Comparison of ENCODE assay signal across 7 mouse cellular contexts in genomic region chr11:17460920-17461279, GRCm38 (mm10).
DNase-seq lines count a peak whose midpoint lies in the region; ATAC-seq lines count a peak whose summit lies in the region.

No protein-coding gene starts in this region.

- peak overlapping the region; percentile 20; the same call in 1 of the 2 replicates for H3K4me3 ChIP-seq in forebrain, embryonic 12.5 days (replicated peaks)
- 0 out of 2 replicates have a peak overlapping the region, but pooled peaks have one; percentile 13 for H3K4me3 ChIP-seq in intestine, embryonic 16.5 days (ENCODE audit: low read length)

- peaks cover 5% of the 10 kb centered on the region; the same call in 1 of the 2 replicates for H3K4me1 ChIP-seq in forebrain, embryonic 12.5 days
- no peaks in the 10 kb centered on the region for H3K4me1 ChIP-seq in intestine, embryonic 16.5 days (ENCODE audit: control insufficient read depth, insufficient read depth, low read length)

- 5% methylated on average over 13 of the region's 13 CpGs for WGBS in forebrain, embryonic 12.5 days
- 9% methylated on average over 13 of the region's 13 CpGs for WGBS in intestine, embryonic 16.5 days

- DNase-seq in embryo, embryonic 10.5 days (ENCODE audit: low spot score): peak; percentile 72
- DNase-seq in lung, postnatal 14 days: peak; percentile 14
- no peak for DNase-seq in spleen, postnatal 4 days (ENCODE audit: low spot score in 2 of 2)
- DNase-seq in spleen, adult 12 weeks (ENCODE audit: low spot score): no peak
- DNase-seq in cerebellum, adult 9-10 months: no peak

- no peaks in the 10 kb centered on the region for H3K36me3 ChIP-seq in forebrain, embryonic 12.5 days (replicated peaks)
- H3K36me3 ChIP-seq in intestine, embryonic 16.5 days (ENCODE audit: control insufficient read depth, insufficient read depth, low read length): no peaks in the 10 kb centered on the region

- no peak overlapping the region for H3K9ac ChIP-seq in forebrain, embryonic 12.5 days
- peak overlapping the region; percentile 25; the same call in 1 of the 2 replicates for H3K9ac ChIP-seq in intestine, embryonic 16.5 days (ENCODE audit: low read depth, low read length)

- H3K4me2 ChIP-seq in forebrain, embryonic 12.5 days: peak overlapping the region; percentile 41
- peak overlapping the region; percentile 45 for H3K4me2 ChIP-seq in intestine, embryonic 16.5 days (ENCODE audit: low read depth, low read length)

- H3K9me3 ChIP-seq in forebrain, embryonic 12.5 days: no peaks in the 10 kb centered on the region
- no peaks in the 10 kb centered on the region for H3K9me3 ChIP-seq in intestine, embryonic 16.5 days (ENCODE audit: control insufficient read depth, low read length)

- H3K27ac ChIP-seq in forebrain, embryonic 12.5 days: no peak overlapping the region
- H3K27ac ChIP-seq in intestine, embryonic 16.5 days (ENCODE audit: low read length): 0 out of 2 replicates have a peak overlapping the region, but pooled peaks have one; percentile 60

- ATAC-seq in forebrain, embryonic 12.5 days (ENCODE audit: low FRiP score): no peak; the same call in 1 of the 2 replicates
- ATAC-seq in intestine, embryonic 16.5 days: no peak

- peaks cover 61% of the 10 kb centered on the region for H3K27me3 ChIP-seq in forebrain, embryonic 12.5 days
- no peaks in the 10 kb centered on the region for H3K27me3 ChIP-seq in intestine, embryonic 16.5 days (replicated peaks; ENCODE audit: control insufficient read depth, insufficient read depth, low read length)

Comparison
In these comparisons a context has a peak if more than half of its experiments do, and no peak if none do; other contexts are left out.
1. DNase-seq: peak in embryo, embryonic 10.5 days (single experiment) and lung, postnatal 14 days (single experiment); none in spleen, postnatal 4 days (0 of 2), spleen, adult 12 weeks (single experiment) and cerebellum, adult 9-10 months (single experiment).